Mouse (Mus musculus): Measurements from ENCODE around the gene Cntn3.
A peak's percentile ranks its signal among the peaks of the same experiment; 100 is the strongest.

The Cntn3 gene

GRCm38 (mm10) chr6:102478320-102479080 lies 94.4 kb downstream of the Cntn3 start:
- DNase-seq (ENCODE audit: low read depth) = no peak

- DNase-seq (ENCODE audit: low read depth) = no peak
These were observed 134.5 kb downstream of the Cntn3 start for GRCm38 (mm10) chr6:102438353-102438752.

- no peak for DNase-seq (ENCODE audit: low read depth)
These were observed 145.4 kb downstream of the Cntn3 start for GRCm38 (mm10) chr6:102427549-102427948.

GRCm38 (mm10) chr6:102421781-102422180 lies 151.1 kb downstream of the Cntn3 start:
- DNase-seq (ENCODE audit: low read depth) = no peak

GRCm38 (mm10) chr6:102388590-102388989 lies 184.3 kb downstream of the Cntn3 start:
- DNase-seq (ENCODE audit: low read depth) = no peak

- no peak for DNase-seq (ENCODE audit: low read depth)
These were observed 200.8 kb downstream of the Cntn3 start for GRCm38 (mm10) chr6:102372112-102372511.

- no peak for DNase-seq (ENCODE audit: low read depth)
These were observed 209.0 kb downstream of the Cntn3 start for GRCm38 (mm10) chr6:102363880-102364279.

GRCm38 (mm10) chr6:102363291-102363832 lies 209.5 kb downstream of the Cntn3 start:
- DNase-seq (ENCODE audit: low read depth) = no peak

GRCm38 (mm10) chr6:102332144-102332543 lies 240.8 kb downstream of the Cntn3 start:
- DNase-seq (ENCODE audit: low read depth) = no peak

- DNase-seq (ENCODE audit: low read depth) = no peak
These were observed 246.2 kb downstream of the Cntn3 start for GRCm38 (mm10) chr6:102326711-102327110.

GRCm38 (mm10) chr6:102322614-102323284 lies 250.2 kb downstream of the Cntn3 start:
- DNase-seq (ENCODE audit: low read depth) = no peak

GRCm38 (mm10) chr6:102319755-102320154 lies 253.1 kb downstream of the Cntn3 start:
- no peak for DNase-seq (ENCODE audit: low read depth)

- DNase-seq (ENCODE audit: low read depth) = no peak
These were observed 290.0 kb downstream of the Cntn3 start for GRCm38 (mm10) chr6:102282889-102283288.

- no peak for DNase-seq (ENCODE audit: low read depth)
These were observed 341.9 kb downstream of the Cntn3 start for GRCm38 (mm10) chr6:102231015-102231414.

GRCm38 (mm10) chr6:102186316-102186715 lies 386.6 kb downstream of the Cntn3 start:
- no peak for DNase-seq (ENCODE audit: low read depth)

GRCm38 (mm10) chr6:102170913-102171312 lies 402.0 kb downstream of the Cntn3 start:
- peak; percentile 2 for DNase-seq (ENCODE audit: low read depth)

GRCm38 (mm10) chr6:102161186-102161585 lies 411.7 kb downstream of the Cntn3 start:
- DNase-seq (ENCODE audit: low read depth) = no peak

- DNase-seq (ENCODE audit: low read depth) = no peak
These were observed 451.2 kb downstream of the Cntn3 start for GRCm38 (mm10) chr6:102121676-102122075.

GRCm38 (mm10) chr6:102120003-102120402 lies 452.9 kb downstream of the Cntn3 start:
- no peak for DNase-seq (ENCODE audit: low read depth)

- DNase-seq (ENCODE audit: low read depth) = no peak
These were observed 459.3 kb downstream of the Cntn3 start for GRCm38 (mm10) chr6:102113629-102114028.

All from naive thymus-derived CD4-positive, alpha-beta T cell, adult 2 months (primary cell).